Mouse (Mus musculus) liver, postnatal 0 days (tissue): ENCODE data around the gene Mapre3. TPM values are rescaled to one million over a fixed set of nuclear protein-coding genes. Genes with fewer than 3 reads are reported as not detected.
A peak's percentile ranks its signal among the peaks of the same experiment; 100 is the strongest.

ENCODE experiments used
- ATAC-seq: fragments of 200-750 bp; cut with Nextera tagmentation; 2 replicates; pipeline ENCODE4 v1.8.0; 2017; ENCODE audit warnings: mild to moderate bottlenecking, moderate library complexity
- DNase-seq: peaks from one replicate; pipeline ENCODE4 v3.0.0-alpha.2; 2016
- H3K27ac ChIP-seq: fragments of 300-500 bp; sonication (generic); 2 replicates; pipeline ENCODE4 v1.5.1; 2014; ENCODE audit warnings: antibody characterized with exemption, moderate library complexity, mild to moderate bottlenecking, low read depth
- H3K27me3 ChIP-seq: fragments of 300-500 bp; sonication (generic); 2 replicates; pipeline ENCODE4 v1.6.1; 2014; ENCODE audit warnings: low read length, control low read depth, mixed read lengths; ENCODE audit not compliant: insufficient read depth
- H3K36me3 ChIP-seq: fragments of 300-500 bp; sonication (generic); replicated peaks from 2 replicates; pipeline ENCODE4 v1.6.1; 2014; ENCODE audit warnings: mild to moderate bottlenecking, control low read depth, low read length, moderate library complexity, mixed read lengths; ENCODE audit not compliant: insufficient read depth
- H3K4me1 ChIP-seq: fragments of 300-500 bp; sonication (generic); 2 replicates; pipeline ENCODE4 v1.6.1; 2014; ENCODE audit warnings: antibody characterized with exemption, mild to moderate bottlenecking, control low read depth; ENCODE audit not compliant: insufficient read depth
- H3K4me2 ChIP-seq: fragments of 300-500 bp; sonication (generic); 2 replicates; pipeline ENCODE4 v1.6.1; 2014; ENCODE audit warnings: low read depth, mild to moderate bottlenecking, low read length, moderate library complexity, mixed read lengths
- H3K4me3 ChIP-seq: fragments of 300-500 bp; sonication (generic); 2 replicates; pipeline ENCODE4 v1.5.1; 2014; ENCODE audit warnings: low read depth, low read length
- H3K9ac ChIP-seq: fragments of 300-500 bp; sonication (generic); replicated peaks from 2 replicates; pipeline ENCODE4 v1.6.1; 2014; ENCODE audit warnings: mild to moderate bottlenecking, moderate library complexity
- H3K9me3 ChIP-seq: fragments of 300-500 bp; sonication (generic); 2 replicates; pipeline ENCODE4 v1.6.1; 2016; ENCODE audit warnings: mild to moderate bottlenecking, control low read depth, low read length, mixed read lengths
- CTCF ChIP-seq: sonication (generic); IDR thresholded peaks from 2 replicates; pipeline ENCODE4 v1.5.1; 2016; ENCODE audit warnings: antibody characterized with exemption, low read depth
- EP300 ChIP-seq: IDR thresholded peaks from 2 replicates; pipeline ENCODE4 v1.6.1; 2016; ENCODE audit warnings: antibody characterized with exemption, low read depth, mild to moderate bottlenecking
- WGBS: fragments of 180-500 bp; shearing (Covaris S2); extraction: QIAGEN DNeasy Blood & Tissue Kit; methylation state at CpG from one replicate; pipeline ENCODE4 v1.1.7; 2014; ENCODE audit not compliant: insufficient replicate concordance; 5-methylcytosine and 5-hydroxymethylcytosine counted together
- polyA plus RNA-seq: library from polyadenylated mRNA; unstranded; fragments of >200 nt; fragmentation: Nextera tagmentation; extraction: Ambion mirVana; gene quantifications from 2 replicates; pipeline ENCODE4 v1.2.1, GENCODE M21; 2015

Gene Mapre3
- polyA plus RNA-seq, 1 experiment from 2014 or later = 7.4 TPM

- DNase-seq (peak; percentile 86), ATAC-seq (peak; percentile 78)
- H3K9ac ChIP-seq = no peak overlapping the region
- no peak overlapping the region for H3K27ac ChIP-seq
- peaks cover 5% of the 10 kb centered on the region; the same call in 1 of the 2 replicates for H3K4me1 ChIP-seq
- H3K4me3 ChIP-seq = no peak overlapping the region
- H3K27me3 ChIP-seq = no peaks in the 10 kb centered on the region
- H3K9me3 ChIP-seq = no peaks in the 10 kb centered on the region
- TF ChIP-seq EP300 (no peak), CTCF (peak; percentile 86)
- WGBS = 11% methylated on average over 20 of the region's 20 CpGs
- H3K4me2 ChIP-seq = peak overlapping the region; percentile 51
- H3K36me3 ChIP-seq = no peaks in the 10 kb centered on the region
These were observed 39.7 kb upstream of the Mapre3 start for GRCm38 (mm10) chr5:30774601-30775371.

GRCm38 (mm10) chr5:30780699-30781098 is 33.7 kb upstream of the Mapre3 start:
- Histone ChIP-seq H3K27me3 (no peaks in the 10 kb centered on the region), H3K27ac (no peak overlapping the region), H3K4me2 (no peak overlapping the region), H3K36me3 (no peaks in the 10 kb centered on the region), H3K9ac (no peak overlapping the region), H3K9me3 (no peaks in the 10 kb centered on the region), H3K4me1 (no peaks in the 10 kb centered on the region), H3K4me3 (no peak overlapping the region)
- no peak for DNase-seq
- TF ChIP-seq CTCF (no peak), EP300 (no peak)
- ATAC-seq = no peak
- WGBS = 52% methylated on average over 9 of the region's 9 CpGs

- DNase-seq (no peak), ATAC-seq (no peak)
- TF ChIP-seq EP300 (no peak), CTCF (no peak)
- Histone ChIP-seq H3K4me3 (no peak overlapping the region), H3K27ac (no peak overlapping the region), H3K36me3 (no peaks in the 10 kb centered on the region), H3K4me2 (no peak overlapping the region), H3K9me3 (no peaks in the 10 kb centered on the region), H3K4me1 (no peaks in the 10 kb centered on the region), H3K27me3 (no peaks in the 10 kb centered on the region), H3K9ac (no peak overlapping the region)
- WGBS = 60% methylated on average over 3 of the region's 3 CpGs
These were observed 33.3 kb upstream of the Mapre3 start for GRCm38 (mm10) chr5:30781147-30781546.

- WGBS = 54% methylated on average over 5 of the region's 5 CpGs
- no peak overlapping the region for H3K4me3 ChIP-seq
- no peak overlapping the region for H3K27ac ChIP-seq
- TF ChIP-seq EP300 (no peak), CTCF (no peak)
- H3K4me1 ChIP-seq = no peaks in the 10 kb centered on the region
- H3K36me3 ChIP-seq = no peaks in the 10 kb centered on the region
- DNase-seq (no peak), ATAC-seq (no peak)
- no peak overlapping the region for H3K4me2 ChIP-seq
- H3K27me3 ChIP-seq = no peaks in the 10 kb centered on the region
- no peak overlapping the region for H3K9ac ChIP-seq
- no peaks in the 10 kb centered on the region for H3K9me3 ChIP-seq
These were observed 27.1 kb upstream of the Mapre3 start for GRCm38 (mm10) chr5:30787381-30787780.

- no peak for ATAC-seq
- no peak overlapping the region for H3K4me3 ChIP-seq
These were observed 24.4 kb upstream of the Mapre3 start for GRCm38 (mm10) chr5:30790047-30790446.

GRCm38 (mm10) chr5:30796125-30796524 is 18.3 kb upstream of the Mapre3 start:
- Histone ChIP-seq H3K4me3 (no peak overlapping the region), H3K9ac (no peak overlapping the region), H3K27me3 (no peaks in the 10 kb centered on the region), H3K27ac (no peak overlapping the region), H3K9me3 (no peaks in the 10 kb centered on the region), H3K4me2 (no peak overlapping the region), H3K4me1 (peaks cover 6% of the 10 kb centered on the region; the same call in 1 of the 2 replicates), H3K36me3 (no peaks in the 10 kb centered on the region)
- TF ChIP-seq CTCF (peak; percentile 94), EP300 (no peak)
- ATAC-seq (peak; percentile 47), DNase-seq (peak; percentile 90)
- WGBS = 6% methylated on average over 12 of the region's 12 CpGs

More at GRCm38 (mm10) chr5:30790047-30790446, 24.4 kb upstream of the Mapre3 start:
- Histone ChIP-seq H3K27ac (no peak overlapping the region), H3K4me2 (no peak overlapping the region), H3K4me1 (no peaks in the 10 kb centered on the region), H3K36me3 (no peaks in the 10 kb centered on the region), H3K9ac (no peak overlapping the region), H3K27me3 (no peaks in the 10 kb centered on the region), H3K9me3 (no peaks in the 10 kb centered on the region)
- no peak for TF ChIP-seq EP300
- 79% methylated on average over 3 of the region's 3 CpGs for WGBS
- no peak for DNase-seq
